Mouse (Mus musculus) E14TG2a.4 (cell line): Measurements from ENCODE around the gene Enpp1.

Source experiments
- CTCF ChIP-seq: conservative IDR thresholded peaks from 2 replicates; pipeline ENCODE4 v1.5.1; 2014; ENCODE audit warnings: low read length
- NANOG ChIP-seq: IDR thresholded peaks from 2 replicates; pipeline ENCODE4 v1.6.1; 2014; ENCODE audit warnings: borderline replicate concordance, low read length, mixed read lengths
- POU5F1 ChIP-seq: IDR thresholded peaks from 2 replicates; pipeline ENCODE4 v1.6.1; 2014; ENCODE audit warnings: low read length, borderline replicate concordance

DNA sequence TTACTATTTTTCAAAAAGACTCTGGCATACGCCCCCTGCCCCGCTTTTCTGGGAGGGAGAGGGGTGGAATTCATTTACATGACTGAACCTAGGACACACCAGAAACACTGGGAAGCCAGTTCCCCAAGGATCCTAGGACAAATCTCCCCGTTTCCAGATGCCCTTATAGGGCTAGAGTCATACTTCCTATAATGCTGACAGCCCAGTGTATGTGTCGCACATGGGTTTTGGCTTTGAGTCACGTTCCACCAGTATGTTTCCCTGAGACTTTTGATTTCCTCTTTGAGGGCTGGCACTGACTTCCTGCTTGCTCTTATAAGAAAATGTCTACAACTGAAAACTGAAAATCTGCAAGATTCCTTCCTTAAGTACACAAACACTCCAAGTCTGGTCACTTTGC, 120.2 kb downstream of the Enpp1 start:
- TF ChIP-seq CTCF (no peak), POU5F1 (no peak), NANOG (no peak)
